Mouse (Mus musculus) megakaryocyte, embryonic 14.5 days (primary cell): ENCODE measurements around the gene Fpgs.

Source experiments
- FLI1 ChIP-seq: IDR thresholded peaks from 2 replicates; pipeline ENCODE4 v1.6.1; 2012; ENCODE audit warnings: low read length, inconsistent platforms, mixed read lengths
- GATA1 ChIP-seq: IDR thresholded peaks from 3 replicates; pipeline ENCODE4 v1.6.1; 2012; ENCODE audit warnings: mixed read lengths, low read length, inconsistent platforms, borderline replicate concordance

DNA sequence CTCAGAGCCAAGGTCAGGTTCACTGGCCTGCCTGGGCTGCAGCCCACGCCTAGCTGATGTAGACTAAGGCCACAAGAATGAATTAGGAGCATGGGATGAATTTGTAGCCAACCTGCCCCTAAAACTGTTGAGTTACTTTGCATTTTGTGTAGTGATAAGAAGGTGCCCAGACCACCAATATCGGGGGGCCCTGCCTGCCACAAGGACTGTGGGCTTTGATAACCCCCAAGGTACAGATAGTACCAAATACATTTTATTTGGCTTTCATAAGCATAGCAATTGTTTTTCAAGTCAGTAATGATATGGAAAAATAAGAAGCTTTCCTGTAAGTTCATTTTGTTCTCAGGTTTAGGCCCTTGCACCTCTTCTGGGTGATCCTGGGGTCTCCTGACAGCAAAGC is 45.1 kb downstream of the Fpgs start:
- TF ChIP-seq GATA1 (no peak), FLI1 (no peak)
